Mouse (Mus musculus) kidney, embryonic 16.5 days (tissue): ENCODE results near the gene Fkbp5. TPM values are rescaled to one million over a fixed set of nuclear protein-coding genes. Genes with fewer than 3 reads are reported as not detected.

Experiments used
- ATAC-seq: fragments of 200-750 bp; cut with Nextera tagmentation; 2 replicates; pipeline ENCODE4 v1.8.0; 2017; ENCODE audit warnings: moderate TSS enrichment; ENCODE audit not compliant: low FRiP score, low TSS enrichment
- H3K27ac ChIP-seq: fragments of 300-500 bp; sonication (generic); 2 replicates; pipeline ENCODE4 v1.5.1; 2014; ENCODE audit warnings: low read length
- H3K27me3 ChIP-seq: fragments of 300-500 bp; sonication (generic); 2 replicates; pipeline ENCODE4 v1.6.1; 2014; ENCODE audit warnings: low read length, control low read depth, mixed read lengths; ENCODE audit not compliant: insufficient read depth
- H3K36me3 ChIP-seq: fragments of 300-500 bp; sonication (generic); 2 replicates; pipeline ENCODE4 v1.6.1; 2014; ENCODE audit warnings: low read length, control low read depth, mixed read lengths; ENCODE audit not compliant: insufficient read depth
- H3K4me1 ChIP-seq: fragments of 300-500 bp; sonication (generic); 2 replicates; pipeline ENCODE4 v1.6.1; 2014; ENCODE audit warnings: low read length, control low read depth, mixed read lengths; ENCODE audit not compliant: insufficient read depth
- H3K4me2 ChIP-seq: fragments of 300-500 bp; sonication (generic); replicated peaks from 2 replicates; pipeline ENCODE4 v1.6.1; 2014; ENCODE audit warnings: low read depth, low read length
- H3K4me3 ChIP-seq: fragments of 300-500 bp; sonication (generic); 2 replicates; pipeline ENCODE4 v1.5.1; 2014; ENCODE audit warnings: mild to moderate bottlenecking, low read length
- H3K9ac ChIP-seq: fragments of 300-500 bp; sonication (generic); replicated peaks from 2 replicates; pipeline ENCODE4 v1.6.1; 2014; ENCODE audit warnings: low read length
- H3K9me3 ChIP-seq: fragments of 300-500 bp; sonication (generic); 2 replicates; pipeline ENCODE4 v1.6.1; 2016; ENCODE audit warnings: low read length, control low read depth
- WGBS: fragments of 180-500 bp; shearing (Covaris S2); extraction: QIAGEN DNeasy Blood & Tissue Kit; methylation state at CpG from one replicate; pipeline ENCODE4 v1.1.7; 2014; 5-methylcytosine and 5-hydroxymethylcytosine counted together
- polyA plus RNA-seq: library from polyadenylated mRNA; unstranded; fragments of >200 nt; fragmentation: Nextera tagmentation; extraction: Ambion mirVana; gene quantifications from 2 replicates; pipeline ENCODE4 v1.2.1, GENCODE M21; 2015

Gene Fkbp5
- polyA plus RNA-seq, 1 experiment from 2014 or later = 35.5 TPM

- Histone ChIP-seq H3K9ac (peak overlapping the region; percentile 64), H3K36me3 (no peaks in the 10 kb centered on the region), H3K9me3 (no peaks in the 10 kb centered on the region), H3K4me1 (peaks cover 38% of the 10 kb centered on the region), H3K4me3 (peak overlapping the region; percentile 53), H3K27me3 (no peaks in the 10 kb centered on the region; the same call in 1 of the 2 replicates), H3K4me2 (peak overlapping the region; percentile 94), H3K27ac (peak overlapping the region; percentile 82)
- peak; percentile 76 for ATAC-seq
- WGBS = 2% methylated on average over 44 of the region's 46 CpGs
These were observed 758 bp upstream of the Fkbp5 start for GRCm38 (mm10) chr17:28517956-28518614.

- WGBS = 64% methylated on average over 4 of the region's 4 CpGs
- Histone ChIP-seq H3K4me3 (peak overlapping the region; percentile 53; the same call in 1 of the 2 replicates), H3K4me1 (peaks cover 45% of the 10 kb centered on the region), H3K27me3 (no peaks in the 10 kb centered on the region; the same call in 1 of the 2 replicates), H3K9ac (no peak overlapping the region), H3K9me3 (no peaks in the 10 kb centered on the region), H3K4me2 (peak overlapping the region; percentile 94; the same call in 1 of the 2 replicates), H3K36me3 (no peaks in the 10 kb centered on the region), H3K27ac (0 out of 2 replicates have a peak overlapping the region, but pooled peaks have one; percentile 82)
- no peak for ATAC-seq
These were observed 446 bp downstream of the Fkbp5 start for GRCm38 (mm10) chr17:28516881-28517280.

GRCm38 (mm10) chr17:28515431-28516341, 1.6 kb downstream of the Fkbp5 start:
- Histone ChIP-seq H3K27ac (no peak overlapping the region), H3K4me2 (no peak overlapping the region), H3K9ac (no peak overlapping the region), H3K4me1 (peaks cover 51% of the 10 kb centered on the region), H3K27me3 (no peaks in the 10 kb centered on the region; the same call in 1 of the 2 replicates), H3K36me3 (no peaks in the 10 kb centered on the region), H3K4me3 (no peak overlapping the region), H3K9me3 (no peaks in the 10 kb centered on the region)
- ATAC-seq = no peak
- WGBS = 57% methylated on average over 10 of the region's 10 CpGs

GRCm38 (mm10) chr17:28514555-28514954, 2.8 kb downstream of the Fkbp5 start:
- Histone ChIP-seq H3K36me3 (no peaks in the 10 kb centered on the region), H3K9me3 (no peaks in the 10 kb centered on the region), H3K4me3 (no peak overlapping the region), H3K9ac (no peak overlapping the region), H3K4me2 (no peak overlapping the region), H3K27ac (no peak overlapping the region), H3K27me3 (no peaks in the 10 kb centered on the region), H3K4me1 (peaks cover 59% of the 10 kb centered on the region)
- ATAC-seq = no peak
- 68% methylated on average over 4 of the region's 5 CpGs for WGBS

- no peaks in the 10 kb centered on the region for H3K27me3 ChIP-seq
- no peak for ATAC-seq
- H3K27ac ChIP-seq = no peak overlapping the region
- no peak overlapping the region for H3K4me3 ChIP-seq
- peaks cover 59% of the 10 kb centered on the region for H3K4me1 ChIP-seq
- H3K36me3 ChIP-seq = no peaks in the 10 kb centered on the region
- no peaks in the 10 kb centered on the region for H3K9me3 ChIP-seq
- 59% methylated on average over 7 of the region's 7 CpGs for WGBS
- no peak overlapping the region for H3K4me2 ChIP-seq
- H3K9ac ChIP-seq = no peak overlapping the region
These were observed 3.5 kb downstream of the Fkbp5 start for GRCm38 (mm10) chr17:28513844-28514243.

GRCm38 (mm10) chr17:28513337-28513736, 4.0 kb downstream of the Fkbp5 start:
- ATAC-seq = no peak
- Histone ChIP-seq H3K27me3 (no peaks in the 10 kb centered on the region), H3K9ac (no peak overlapping the region), H3K4me3 (no peak overlapping the region), H3K27ac (peak overlapping the region; percentile 61; the same call in 1 of the 2 replicates), H3K9me3 (no peaks in the 10 kb centered on the region), H3K4me2 (no peak overlapping the region), H3K4me1 (peaks cover 54% of the 10 kb centered on the region), H3K36me3 (no peaks in the 10 kb centered on the region)
- WGBS = 58% methylated on average over 1 of the region's 1 CpGs

GRCm38 (mm10) chr17:28512696-28513095, 4.6 kb downstream of the Fkbp5 start:
- H3K9me3 ChIP-seq = no peaks in the 10 kb centered on the region
- peak overlapping the region; percentile 33; the same call in 1 of the 2 replicates for H3K9ac ChIP-seq
- peaks cover 52% of the 10 kb centered on the region for H3K4me1 ChIP-seq
- H3K27me3 ChIP-seq = no peaks in the 10 kb centered on the region
- no peaks in the 10 kb centered on the region for H3K36me3 ChIP-seq
- H3K4me2 ChIP-seq = no peak overlapping the region
- peak overlapping the region; percentile 61 for H3K27ac ChIP-seq
- ATAC-seq = peak; percentile 76
- WGBS = 21% methylated on average over 6 of the region's 6 CpGs
- H3K4me3 ChIP-seq = no peak overlapping the region

- no peak overlapping the region for H3K4me3 ChIP-seq
- no peak overlapping the region for H3K9ac ChIP-seq
- H3K9me3 ChIP-seq = no peaks in the 10 kb centered on the region
- H3K27ac ChIP-seq = peak overlapping the region; percentile 61
- no peaks in the 10 kb centered on the region for H3K36me3 ChIP-seq
- no peak overlapping the region for H3K4me2 ChIP-seq
- peaks cover 54% of the 10 kb centered on the region for H3K4me1 ChIP-seq
- 33% methylated on average over 9 of the region's 9 CpGs for WGBS
- ATAC-seq = no peak
- H3K27me3 ChIP-seq = no peaks in the 10 kb centered on the region
These were observed 5.4 kb downstream of the Fkbp5 start for GRCm38 (mm10) chr17:28511616-28512541.
